In the genomic region with DNA sequence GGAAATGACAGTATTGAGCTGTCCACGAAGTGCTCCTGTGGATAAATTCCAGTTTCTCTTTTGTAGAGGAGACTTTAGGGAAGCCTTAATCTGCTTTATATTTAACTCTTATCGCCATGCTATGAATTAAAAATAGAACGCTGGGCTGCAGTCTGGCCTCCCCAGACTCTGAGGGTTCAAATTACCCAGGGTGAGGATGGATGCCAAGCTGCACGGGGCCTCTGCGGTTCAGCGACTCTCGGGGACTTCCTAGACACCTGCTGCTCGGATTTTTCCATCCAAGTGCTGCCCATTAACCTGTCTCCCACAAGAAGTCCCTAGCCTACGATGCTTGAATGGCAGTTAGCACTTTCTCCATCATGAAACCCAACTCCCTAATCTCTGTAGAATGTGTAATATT, we compare ENCODE assay signal across 13 mouse cellular contexts.
A peak's percentile ranks its signal among the peaks of the same experiment; 100 is the strongest.
DNase-seq lines count a peak whose midpoint lies in the region; ATAC-seq and TF ChIP-seq lines count a peak whose summit lies in the region.
"Had no signal": no experiment of that assay in that cellular context is flagged by ENCODE, and none has a peak within 500 bp of the region (broad histone marks: within the 10 kb centered on the region; RNA-seq: fewer than 3 reads in every experiment).

No protein-coding gene starts in this region.

- peak; percentile 48 for ATAC-seq in limb, embryonic 13.5 days (ENCODE audit: low FRiP score, low read depth)
- peak; percentile 36; the same call in 1 of the 2 replicates for ATAC-seq in heart, embryonic 11.5 days (replicated peaks; ENCODE audit: insufficient number of reproducible peaks, low FRiP score, low TSS enrichment)
- peak; percentile 77; the same call in 1 of the 2 replicates for ATAC-seq in kidney, embryonic 14.5 days (ENCODE audit: low FRiP score, low TSS enrichment)
- no peak for ATAC-seq in forebrain, postnatal 0 days
- ATAC-seq in forebrain, embryonic 13.5 days: no peak
- ATAC-seq in intestine, postnatal 0 days: no peak

- TF ChIP-seq CTCF in forebrain, postnatal 0 days (IDR thresholded peaks at IDR 0.05; ENCODE audit: low read depth): no peak
- TF ChIP-seq CTCF in intestine, postnatal 0 days (IDR thresholded peaks at IDR 0.05; ENCODE audit: low read depth): no peak

- H3K9me3 ChIP-seq in limb, embryonic 13.5 days: no peaks in the 10 kb centered on the region
- no peaks in the 10 kb centered on the region for H3K9me3 ChIP-seq in limb, embryonic 10.5 days (replicated peaks)
- no peaks in the 10 kb centered on the region for H3K9me3 ChIP-seq in heart, embryonic 11.5 days (replicated peaks; ENCODE audit: control insufficient read depth, low read length)
- no peaks in the 10 kb centered on the region for H3K9me3 ChIP-seq in kidney, embryonic 14.5 days (ENCODE audit: control insufficient read depth, low read length)
- no peaks in the 10 kb centered on the region for H3K9me3 ChIP-seq in forebrain, postnatal 0 days (ENCODE audit: low read length)
- no peaks in the 10 kb centered on the region for H3K9me3 ChIP-seq in forebrain, embryonic 13.5 days (replicated peaks)
- no peaks in the 10 kb centered on the region for H3K9me3 ChIP-seq in intestine, postnatal 0 days (ENCODE audit: control insufficient read depth)

- no peaks in the 10 kb centered on the region for H3K36me3 ChIP-seq in limb, embryonic 13.5 days
- H3K36me3 ChIP-seq in limb, embryonic 10.5 days: no peaks in the 10 kb centered on the region
- H3K36me3 ChIP-seq in heart, embryonic 11.5 days (ENCODE audit: control insufficient read depth, insufficient read depth, low read length): no peaks in the 10 kb centered on the region
- no peaks in the 10 kb centered on the region for H3K36me3 ChIP-seq in kidney, embryonic 14.5 days (ENCODE audit: control insufficient read depth, insufficient read depth, low read length)
- no peaks in the 10 kb centered on the region for H3K36me3 ChIP-seq in forebrain, postnatal 0 days (ENCODE audit: insufficient read depth)
- H3K36me3 ChIP-seq in forebrain, embryonic 13.5 days (ENCODE audit: poor library complexity, severe bottlenecking): no peaks in the 10 kb centered on the region
- no peaks in the 10 kb centered on the region for H3K36me3 ChIP-seq in intestine, postnatal 0 days (ENCODE audit: control insufficient read depth, insufficient read depth)

- no peaks in the 10 kb centered on the region for H3K27me3 ChIP-seq in limb, embryonic 13.5 days
- no peaks in the 10 kb centered on the region for H3K27me3 ChIP-seq in limb, embryonic 10.5 days (ENCODE audit: low read depth, poor library complexity, severe bottlenecking)
- no peaks in the 10 kb centered on the region for H3K27me3 ChIP-seq in heart, embryonic 11.5 days (ENCODE audit: control insufficient read depth, insufficient read depth, low read length)
- H3K27me3 ChIP-seq in kidney, embryonic 14.5 days (ENCODE audit: control insufficient read depth, insufficient read depth, low read length): no peaks in the 10 kb centered on the region
- no peaks in the 10 kb centered on the region for H3K27me3 ChIP-seq in forebrain, postnatal 0 days (ENCODE audit: insufficient read depth, low read length)
- H3K27me3 ChIP-seq in forebrain, embryonic 13.5 days: no peaks in the 10 kb centered on the region
- H3K27me3 ChIP-seq in intestine, postnatal 0 days (replicated peaks; ENCODE audit: control insufficient read depth, insufficient read depth, low read length): no peaks in the 10 kb centered on the region

- no peak overlapping the region for H3K27ac ChIP-seq in limb, embryonic 13.5 days
- H3K27ac ChIP-seq in limb, embryonic 10.5 days: no peak overlapping the region
- H3K27ac ChIP-seq in heart, embryonic 11.5 days (ENCODE audit: low read depth, low read length): peak overlapping the region; percentile 65
- no peak overlapping the region for H3K27ac ChIP-seq in kidney, embryonic 14.5 days (ENCODE audit: low read depth, low read length)
- H3K27ac ChIP-seq in forebrain, postnatal 0 days (ENCODE audit: low read depth, low read length): no peak overlapping the region
- no peak overlapping the region for H3K27ac ChIP-seq in forebrain, embryonic 13.5 days
- H3K27ac ChIP-seq in intestine, postnatal 0 days (ENCODE audit: low read depth, low read length): no peak overlapping the region
- H3K27ac ChIP-seq: macrophage had no signal

- no peak overlapping the region for H3K9ac ChIP-seq in limb, embryonic 13.5 days
- H3K9ac ChIP-seq in heart, embryonic 11.5 days (ENCODE audit: low read depth, low read length): no peak overlapping the region
- no peak overlapping the region for H3K9ac ChIP-seq in kidney, embryonic 14.5 days (ENCODE audit: low read depth, low read length)
- H3K9ac ChIP-seq in forebrain, postnatal 0 days: no peak overlapping the region
- H3K9ac ChIP-seq in forebrain, embryonic 13.5 days: no peak overlapping the region
- H3K9ac ChIP-seq in intestine, postnatal 0 days (ENCODE audit: low read depth, low read length): no peak overlapping the region

- H3K4me3 ChIP-seq in limb, embryonic 13.5 days: no peak overlapping the region
- H3K4me3 ChIP-seq in limb, embryonic 10.5 days: no peak overlapping the region
- H3K4me3 ChIP-seq in heart, embryonic 11.5 days (ENCODE audit: low read depth, low read length): no peak overlapping the region
- no peak overlapping the region for H3K4me3 ChIP-seq in kidney, embryonic 14.5 days (ENCODE audit: low read length)
- no peak overlapping the region for H3K4me3 ChIP-seq in forebrain, postnatal 0 days (ENCODE audit: low read depth, low read length)
- no peak overlapping the region for H3K4me3 ChIP-seq in forebrain, embryonic 13.5 days
- no peak overlapping the region for H3K4me3 ChIP-seq in intestine, postnatal 0 days (ENCODE audit: low read depth, low read length)
- H3K4me3 ChIP-seq: erythroblast, embryonic 14.5 days had no signal

- no peak for DNase-seq in limb, embryonic 10.5 days (ENCODE audit: low spot score)
- DNase-seq in adrenal gland, postnatal 25 days: no peak
- no peak for DNase-seq in forebrain, postnatal 0 days
- DNase-seq: layer of hippocampus, postnatal 36 days; thymus, adult 2 months had no signal

- H3K4me2 ChIP-seq in limb, embryonic 13.5 days (replicated peaks): no peak overlapping the region
- peak overlapping the region; percentile 14; the same call in 1 of the 2 replicates for H3K4me2 ChIP-seq in heart, embryonic 11.5 days
- no peak overlapping the region for H3K4me2 ChIP-seq in kidney, embryonic 14.5 days (replicated peaks; ENCODE audit: low read depth, low read length)
- no peak overlapping the region for H3K4me2 ChIP-seq in forebrain, postnatal 0 days (ENCODE audit: low read depth)
- no peak overlapping the region for H3K4me2 ChIP-seq in forebrain, embryonic 13.5 days
- H3K4me2 ChIP-seq in intestine, postnatal 0 days (replicated peaks; ENCODE audit: low read depth): no peak overlapping the region
- H3K4me2 ChIP-seq: liver, embryonic 11.5 days had no signal

- 30% methylated on average over 9 of the region's 9 CpGs for WGBS in limb, embryonic 13.5 days
- WGBS in limb, embryonic 10.5 days: 68% methylated on average over 9 of the region's 9 CpGs
- 38% methylated on average over 9 of the region's 9 CpGs for WGBS in heart, embryonic 11.5 days (ENCODE audit: insufficient replicate concordance)
- whole genome bisulfite sequencing in kidney, embryonic 14.5 days: 27% methylated on average over 9 of the region's 9 CpGs
- WGBS in forebrain, postnatal 0 days: 49% methylated on average over 9 of the region's 9 CpGs
- 66% methylated on average over 9 of the region's 9 CpGs for WGBS in forebrain, embryonic 13.5 days
- WGBS in intestine, postnatal 0 days: 71% methylated on average over 9 of the region's 9 CpGs

- H3K4me1 ChIP-seq in limb, embryonic 13.5 days: peaks cover 12% of the 10 kb centered on the region
- peaks cover 5% of the 10 kb centered on the region; the same call in 1 of the 2 replicates for H3K4me1 ChIP-seq in limb, embryonic 10.5 days
- peaks cover 19% of the 10 kb centered on the region for H3K4me1 ChIP-seq in heart, embryonic 11.5 days (ENCODE audit: control insufficient read depth, insufficient read depth, low read length)
- H3K4me1 ChIP-seq in kidney, embryonic 14.5 days (ENCODE audit: control insufficient read depth, insufficient read depth, low read length): peaks cover 11% of the 10 kb centered on the region; the same call in 1 of the 2 replicates
- no peaks in the 10 kb centered on the region for H3K4me1 ChIP-seq in forebrain, postnatal 0 days (ENCODE audit: insufficient read depth)
- no peaks in the 10 kb centered on the region for H3K4me1 ChIP-seq in forebrain, embryonic 13.5 days
- H3K4me1 ChIP-seq in intestine, postnatal 0 days (replicated peaks; ENCODE audit: control insufficient read depth, insufficient read depth, low read length): no peaks in the 10 kb centered on the region

Comparison
In these comparisons a context has a peak if more than half of its experiments do, and no peak if none do; other contexts are left out.
1. ATAC-seq: peak in limb, embryonic 13.5 days (single experiment), heart, embryonic 11.5 days (single experiment) and kidney, embryonic 14.5 days (single experiment); none in forebrain, postnatal 0 days (single experiment), forebrain, embryonic 13.5 days (single experiment) and intestine, postnatal 0 days (single experiment).